Mouse (Mus musculus) MEL (cell line): ENCODE results near the gene Olfr963. TPM values are rescaled to one million over a fixed set of nuclear protein-coding genes. Genes with fewer than 3 reads are reported as not detected.

ENCODE experiments used
- DNase-seq: peaks from one replicate; pipeline ENCODE4 v3.0.0; 2011; ENCODE audit warnings: low read depth, low spot score
- H3K27ac ChIP-seq: 2 replicates; pipeline ENCODE4 v1.5.1; 2012; ENCODE audit warnings: low read depth, mild to moderate bottlenecking, control low read depth, low read length, moderate library complexity; ENCODE audit not compliant: control insufficient read depth
- H3K27me3 ChIP-seq, 2 experiments: fragments of 150-350 bp in 1 of 2; sonication (generic) in 1 of 2; 2 replicates each; pipeline ENCODE4 v1.6.1; 2012; ENCODE audit warnings: low read length in 2 of 2, mild to moderate bottlenecking in 2 of 2, improper control_type of control experiment in 1 of 2, moderate library complexity in 1 of 2; ENCODE audit not compliant: insufficient read depth in 2 of 2, control insufficient read depth in 1 of 2
- H3K36me3 ChIP-seq, 2 experiments: 2 replicates each; pipeline ENCODE4 v1.6.1; 2012 to 2014; ENCODE audit warnings: low read length in 2 of 2, improper control_type of control experiment in 1 of 2, inconsistent platforms in 1 of 2, mild to moderate bottlenecking in 1 of 2; ENCODE audit not compliant: insufficient read depth in 2 of 2, control insufficient read depth in 1 of 2
- H3K4me1 ChIP-seq, 2 experiments: fragments of 150-350 bp in 1 of 2; sonication (generic) in 1 of 2; 2 replicates each; pipeline ENCODE4 v1.6.1; 2012; ENCODE audit warnings: low read length in 2 of 2, improper control_type of control experiment in 1 of 2, mild to moderate bottlenecking in 1 of 2; ENCODE audit not compliant: insufficient read depth in 2 of 2, control insufficient read depth in 1 of 2
- H3K4me3 ChIP-seq, 2 experiments: fragments of 150-350 bp in 1 of 2; sonication (generic) in 1 of 2; 2 replicates each; pipeline ENCODE4 v1.5.1; 2012; ENCODE audit warnings: low read depth in 2 of 2, low read length in 2 of 2, mild to moderate bottlenecking in 2 of 2, moderate library complexity in 2 of 2, control low read depth in 1 of 2, improper control_type of control experiment in 1 of 2; ENCODE audit not compliant: control insufficient read depth in 1 of 2, insufficient read depth in 1 of 2
- H3K79me2 ChIP-seq: 2 replicates; pipeline ENCODE4 v1.6.1; 2012; ENCODE audit warnings: mild to moderate bottlenecking, low read length, moderate library complexity; ENCODE audit not compliant: control insufficient read depth, poor library complexity, insufficient read depth
- H3K9ac ChIP-seq: 2 replicates; pipeline ENCODE4 v1.6.1; 2012; ENCODE audit warnings: low read depth, mild to moderate bottlenecking, control low read depth, low read length, moderate library complexity; ENCODE audit not compliant: control insufficient read depth, poor library complexity, severe bottlenecking
- H3K9me3 ChIP-seq: fragments of 150-350 bp; sonication (generic); replicated peaks from 2 replicates; pipeline ENCODE4 v1.6.1; 2012; ENCODE audit warnings: mild to moderate bottlenecking, low read length, improper control_type of control experiment, moderate library complexity; ENCODE audit not compliant: insufficient read depth
- BHLHE40 ChIP-seq: IDR thresholded peaks from 2 replicates; pipeline ENCODE4 v1.6.1; 2012; ENCODE audit warnings: low read depth, mild to moderate bottlenecking, inconsistent platforms, low read length, improper control_type of control experiment, borderline replicate concordance
- E2F4 ChIP-seq: IDR thresholded peaks from 2 replicates; pipeline ENCODE4 v1.6.1; 2011; ENCODE audit warnings: low read depth, low read length, improper control_type of control experiment, borderline replicate concordance
- ELF1 ChIP-seq: IDR thresholded peaks from 2 replicates; pipeline ENCODE4 v1.6.1; 2014; ENCODE audit warnings: low read depth, mild to moderate bottlenecking, inconsistent platforms, low read length, improper control_type of control experiment, moderate library complexity
- EP300 ChIP-seq, 2 experiments: IDR thresholded peaks; 2 replicates each; pipeline ENCODE4 v1.6.1; 2011; ENCODE audit warnings: improper control_type of control experiment in 2 of 2, low read length in 2 of 2, low read depth in 1 of 2, mild to moderate bottlenecking in 1 of 2
- GABPA ChIP-seq: IDR thresholded peaks from 2 replicates; pipeline ENCODE4 v1.6.1; 2012; ENCODE audit warnings: low read depth, mild to moderate bottlenecking, inconsistent platforms, low read length, improper control_type of control experiment, moderate library complexity
- HCFC1 ChIP-seq: IDR thresholded peaks from 2 replicates; pipeline ENCODE4 v1.6.1; 2012; ENCODE audit warnings: low read depth, mild to moderate bottlenecking, inconsistent platforms, low read length, improper control_type of control experiment, moderate library complexity
- JUND ChIP-seq: IDR thresholded peaks from 2 replicates; pipeline ENCODE4 v1.6.1; 2011; ENCODE audit warnings: low read depth, mild to moderate bottlenecking, improper control_type of control experiment, low read length
- MAFK ChIP-seq: IDR thresholded peaks from 2 replicates; pipeline ENCODE4 v1.6.1; 2011; ENCODE audit warnings: low read depth, mild to moderate bottlenecking, low read length, improper control_type of control experiment, borderline replicate concordance
- MAX ChIP-seq: IDR thresholded peaks from 2 replicates; pipeline ENCODE4 v1.6.1; 2011; ENCODE audit warnings: low read length, improper control_type of control experiment
- MEF2A ChIP-seq: IDR thresholded peaks from 2 replicates; pipeline ENCODE4 v1.6.1; 2014; ENCODE audit warnings: low read depth, mild to moderate bottlenecking, inconsistent platforms, low read length, improper control_type of control experiment; ENCODE audit not compliant: poor library complexity, insufficient replicate concordance, severe bottlenecking; ENCODE audit errors: extremely low read depth
- MXI1 ChIP-seq: IDR thresholded peaks from 2 replicates; pipeline ENCODE4 v1.6.1; 2011; ENCODE audit warnings: mild to moderate bottlenecking, low read depth, low read length, improper control_type of control experiment
- MYC ChIP-seq: IDR thresholded peaks from 2 replicates; pipeline ENCODE4 v1.6.1; 2011; ENCODE audit warnings: low read depth, mild to moderate bottlenecking, low read length, improper control_type of control experiment, moderate library complexity
- NELFE ChIP-seq: IDR thresholded peaks from 2 replicates; pipeline ENCODE4 v1.6.1; 2011; ENCODE audit warnings: low read depth, low read length, improper control_type of control experiment
- NRF1 ChIP-seq: IDR thresholded peaks from 2 replicates; pipeline ENCODE4 v1.6.1; 2014; ENCODE audit warnings: low read depth, mild to moderate bottlenecking, inconsistent platforms, low read length, improper control_type of control experiment, moderate library complexity; ENCODE audit not compliant: poor library complexity, insufficient read depth, severe bottlenecking
- POLR2A ChIP-seq, 2 experiments: IDR thresholded peaks; 2 replicates each; pipeline ENCODE4 v1.6.1; 2011 to 2012; ENCODE audit warnings: low read length in 2 of 2, mild to moderate bottlenecking in 2 of 2, control low read depth in 1 of 2, improper control_type of control experiment in 1 of 2, low read depth in 1 of 2, moderate library complexity in 1 of 2; ENCODE audit not compliant: control insufficient read depth in 1 of 2, insufficient read depth in 1 of 2, poor library complexity in 1 of 2
- POLR2AphosphoS5 ChIP-seq: IDR thresholded peaks from 2 replicates; pipeline ENCODE4 v1.6.1; 2012; ENCODE audit warnings: low read depth, borderline replicate concordance, mild to moderate bottlenecking, inconsistent platforms, low read length, moderate library complexity, mixed read lengths
- RAD21 ChIP-seq: IDR thresholded peaks from 2 replicates; pipeline ENCODE4 v1.6.1; 2011; ENCODE audit warnings: mild to moderate bottlenecking, low read depth, low read length, improper control_type of control experiment
- RCOR1 ChIP-seq: IDR thresholded peaks from 2 replicates; pipeline ENCODE4 v1.6.1; 2012; ENCODE audit warnings: low read depth, mild to moderate bottlenecking, inconsistent platforms, low read length, improper control_type of control experiment
- SMC3 ChIP-seq: IDR thresholded peaks from 2 replicates; pipeline ENCODE4 v1.6.1; 2011; ENCODE audit warnings: low read depth, low read length, improper control_type of control experiment
- TBP ChIP-seq: IDR thresholded peaks from 2 replicates; pipeline ENCODE4 v1.8.0; 2011; ENCODE audit warnings: low read depth, low read length, improper control_type of control experiment
- TCF12 ChIP-seq: IDR thresholded peaks from 2 replicates; pipeline ENCODE4 v1.6.1; 2014; ENCODE audit warnings: low read depth, mild to moderate bottlenecking, inconsistent platforms, low read length, improper control_type of control experiment, moderate library complexity
- UBTF ChIP-seq: IDR thresholded peaks from 2 replicates; pipeline ENCODE4 v1.6.1; 2012; ENCODE audit warnings: low read depth, mild to moderate bottlenecking, inconsistent platforms, low read length, improper control_type of control experiment, moderate library complexity, borderline replicate concordance; ENCODE audit not compliant: insufficient read depth
- USF1 ChIP-seq: IDR thresholded peaks from 2 replicates; pipeline ENCODE4 v1.6.1; 2014; ENCODE audit warnings: low read depth, mild to moderate bottlenecking, inconsistent platforms, low read length, improper control_type of control experiment, moderate library complexity
- USF2 ChIP-seq, 2 experiments: IDR thresholded peaks; 2 replicates each; pipeline ENCODE4 v1.6.1; 2011 to 2012; ENCODE audit warnings: improper control_type of control experiment in 2 of 2, low read length in 2 of 2, borderline replicate concordance in 1 of 2, inconsistent platforms in 1 of 2, low read depth in 1 of 2, mild to moderate bottlenecking in 1 of 2; ENCODE audit not compliant: insufficient read depth in 1 of 2
- ZC3H11A ChIP-seq: IDR thresholded peaks from 2 replicates; pipeline ENCODE4 v1.6.1; 2012; ENCODE audit warnings: low read depth, mild to moderate bottlenecking, inconsistent platforms, low read length, improper control_type of control experiment
- ZKSCAN1 ChIP-seq: IDR thresholded peaks from 2 replicates; pipeline ENCODE4 v1.6.1; 2012; ENCODE audit warnings: low read depth, mild to moderate bottlenecking, inconsistent platforms, low read length, improper control_type of control experiment, moderate library complexity
- ZMIZ1 ChIP-seq: IDR thresholded peaks from 2 replicates; pipeline ENCODE4 v1.6.1; 2012; ENCODE audit warnings: low read depth, mild to moderate bottlenecking, inconsistent platforms, low read length, improper control_type of control experiment, moderate library complexity
- ZNF384 ChIP-seq: IDR thresholded peaks from 2 replicates; pipeline ENCODE4 v1.6.1; 2012; ENCODE audit warnings: low read depth, mild to moderate bottlenecking, inconsistent platforms, low read length, improper control_type of control experiment
- polyA plus RNA-seq, 2 experiments: library from polyadenylated mRNA; stranded (reverse) in 1 of 2; unstranded in 1 of 2; fragments of >175 nt in 1 of 2; fragments of >200 nt in 1 of 2; gene quantifications; 2 replicates each; pipeline versions ENCODE4 v1.2.1 to v1.2.4; 2012; ENCODE audit warnings: low replicate concordance in 2 of 2, low read depth in 1 of 2; ENCODE audit not compliant: insufficient read length in 2 of 2, insufficient read depth in 1 of 2, missing spikeins in 1 of 2
- total RNA-seq: library from RNA; depleted of rRNA; stranded (reverse); fragments of 300-350 nt; gene quantifications from 2 replicates; pipeline ENCODE4 v1.2.3, GENCODE M21; 2012

Olfr963 gene
- total and polyA plus RNA-seq, 3 experiments = not detected

DNA sequence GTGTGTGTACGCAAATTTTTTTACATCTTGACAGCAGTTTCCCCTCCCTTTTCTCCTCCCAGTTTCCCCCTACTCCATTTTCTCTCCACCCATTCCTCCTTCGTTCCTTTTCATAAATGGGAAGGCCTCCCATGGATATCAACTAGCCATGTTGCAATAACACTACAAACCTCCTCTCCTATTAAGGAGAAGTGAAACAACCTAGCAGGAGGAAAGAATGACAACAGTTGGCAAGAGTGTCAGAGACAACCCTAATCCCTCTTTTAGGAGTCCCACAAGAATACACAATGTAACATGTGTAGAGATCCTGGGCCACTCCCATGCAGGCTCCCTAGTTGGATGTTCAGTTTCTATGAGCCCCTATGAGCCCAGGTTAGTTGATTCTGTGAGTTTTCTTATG lies 7.8 kb downstream of the Olfr963 start:
- Histone ChIP-seq H3K27me3 (no peaks in the 10 kb centered on the region), H3K4me3 (no peak overlapping the region), H3K27ac (no peak overlapping the region), H3K4me1 (no peaks in the 10 kb centered on the region), H3K9ac (no peak overlapping the region), H3K79me2 (no peaks in the 10 kb centered on the region), H3K36me3 (no peaks in the 10 kb centered on the region), H3K9me3 (no peaks in the 10 kb centered on the region)
- no peak for DNase-seq
- TF ChIP-seq ZC3H11A (no peak), USF2 (IDR thresholded peaks at IDR 0.05; ENCODE audit: borderline replicate concordance in 1 of 2, insufficient read depth in 1 of 2, low read depth in 1 of 2, low read length in 2 of 2) (no peak), NELFE (no peak), EP300 (IDR thresholded peaks at IDR 0.05; ENCODE audit: low read depth in 1 of 2, low read length in 2 of 2) (no peak), E2F4 (no peak), RCOR1 (no peak), MAX (no peak), ZKSCAN1 (no peak), POLR2A (IDR thresholded peaks at IDR 0.05; ENCODE audit: control insufficient read depth in 1 of 2, insufficient read depth in 1 of 2, low read depth in 1 of 2, low read length in 2 of 2, poor library complexity in 1 of 2) (no peak), POLR2AphosphoS5 (no peak), NRF1 (no peak), JUND (no peak), TCF12 (no peak), RAD21 (no peak), GABPA (no peak), ELF1 (no peak), SMC3 (no peak), BHLHE40 (no peak), USF1 (no peak)

DNA sequence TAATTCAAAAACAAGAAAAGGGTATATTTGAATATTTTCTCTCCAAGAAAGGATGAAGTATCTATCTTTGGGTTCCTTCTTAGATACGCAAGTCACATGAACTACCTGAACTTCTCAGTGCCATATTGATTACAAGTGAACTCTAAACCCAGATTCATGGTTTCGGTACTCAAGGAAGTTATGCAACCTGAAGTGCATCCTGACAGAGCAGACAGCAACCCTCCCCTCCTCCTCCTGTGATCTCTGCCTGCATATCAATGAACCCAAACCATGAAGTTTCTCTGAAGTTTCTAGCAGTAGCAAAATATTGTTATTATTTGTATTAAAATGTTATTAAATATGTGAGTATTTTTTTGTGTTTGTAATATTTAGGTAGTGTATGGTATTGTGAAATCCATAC lies 11.6 kb downstream of the Olfr963 start:
- H3K9me3 ChIP-seq = no peaks in the 10 kb centered on the region
- no peak overlapping the region for H3K27ac ChIP-seq
- DNase-seq = no peak
- H3K27me3 ChIP-seq = no peaks in the 10 kb centered on the region
- no peaks in the 10 kb centered on the region for H3K79me2 ChIP-seq
- no peak overlapping the region for H3K4me3 ChIP-seq
- no peaks in the 10 kb centered on the region for H3K36me3 ChIP-seq
- H3K4me1 ChIP-seq = no peaks in the 10 kb centered on the region
- TF ChIP-seq HCFC1 (no peak), MXI1 (no peak), UBTF (no peak), ELF1 (no peak), MAFK (no peak), TBP (no peak), POLR2AphosphoS5 (no peak), MYC (no peak), ZMIZ1 (no peak), RAD21 (no peak), MEF2A (no peak), MAX (no peak), ZNF384 (no peak), ZKSCAN1 (no peak), NRF1 (no peak)
- TF ChIP-seq, all 39 proteins: peak for 0
- H3K9ac ChIP-seq = no peak overlapping the region
